Mouse (Mus musculus): ENCODE results near the gene Ppm1b. TPM values are rescaled to one million over a fixed set of nuclear protein-coding genes. Genes with fewer than 3 reads are reported as not detected.
A peak's percentile ranks its signal among the peaks of the same experiment; 100 is the strongest.

Gene Ppm1b
- polyA plus RNA-seq, 2 experiments: 31.3 to 40.6 TPM

GRCm38 (mm10) chr17:84986368-84986767, 29.8 kb downstream of the Ppm1b start:
- Histone ChIP-seq H3K9me3 (ENCODE audit: control insufficient read depth, low read length) (no peaks in the 10 kb centered on the region), H3K36me3 (replicated peaks; ENCODE audit: control insufficient read depth, insufficient read depth, low read depth) (no peaks in the 10 kb centered on the region; the same call in 1 of the 2 replicates), H3K4me2 (ENCODE audit: low read depth) (no peak overlapping the region), H3K27me3 (ENCODE audit: control insufficient read depth, insufficient read depth, low read length) (no peaks in the 10 kb centered on the region), H3K4me3 (ENCODE audit: insufficient read depth in 1 of 2, low read depth in 2 of 2, low read length in 2 of 2) (no peak overlapping the region), H3K9ac (replicated peaks) (no peak overlapping the region), H3K4me1 (replicated peaks; ENCODE audit: control insufficient read depth in 2 of 2, insufficient read depth in 2 of 2, low read length in 1 of 2) (peaks cover 5 to 18% of the 10 kb centered on the region in 2 experiments), H3K27ac (no peak overlapping the region)
- TF ChIP-seq EP300 (IDR thresholded peaks at IDR 0.05; ENCODE audit: low read depth): no peak
- WGBS (ENCODE audit: insufficient replicate concordance): 77% methylated on average over 5 of the region's 5 CpGs
- no peak for DNase-seq (ENCODE audit: low read depth in 3 of 3, low spot score in 3 of 3)
- ATAC-seq (ENCODE audit: insufficient read depth): no peak

- Histone ChIP-seq H3K9me3 (ENCODE audit: control insufficient read depth, low read length) (no peaks in the 10 kb centered on the region), H3K4me1 (replicated peaks; ENCODE audit: control insufficient read depth in 2 of 2, insufficient read depth in 2 of 2, low read length in 1 of 2) (peaks cover 1 to 14% of the 10 kb centered on the region in 2 experiments), H3K36me3 (replicated peaks; ENCODE audit: control insufficient read depth, insufficient read depth, low read depth) (no peaks in the 10 kb centered on the region; the same call in 1 of the 2 replicates), H3K27me3 (ENCODE audit: control insufficient read depth, insufficient read depth, low read length) (no peaks in the 10 kb centered on the region), H3K9ac (replicated peaks) (no peak overlapping the region), H3K27ac (no peak overlapping the region), H3K4me2 (ENCODE audit: low read depth) (no peak overlapping the region), H3K4me3 (ENCODE audit: insufficient read depth in 1 of 2, low read depth in 2 of 2, low read length in 2 of 2) (no peak overlapping the region)
- WGBS (ENCODE audit: insufficient replicate concordance): 67% methylated on average over 3 of the region's 3 CpGs
- DNase-seq (ENCODE audit: low read depth in 3 of 3, low spot score in 3 of 3) (no peak), ATAC-seq (ENCODE audit: insufficient read depth) (no peak)
- TF ChIP-seq EP300 (IDR thresholded peaks at IDR 0.05; ENCODE audit: low read depth) (no peak), CTCF (IDR thresholded peaks at IDR 0.05; ENCODE audit: low read depth) (no peak)
These were observed 31.4 kb downstream of the Ppm1b start for GRCm38 (mm10) chr17:84987834-84988410.

- H3K9me3 ChIP-seq (ENCODE audit: control insufficient read depth, low read length): no peaks in the 10 kb centered on the region
- H3K4me2 ChIP-seq (ENCODE audit: low read depth): no peak overlapping the region
- no peak overlapping the region for H3K4me3 ChIP-seq (ENCODE audit: insufficient read depth in 1 of 2, low read depth in 2 of 2, low read length in 2 of 2)
- H3K9ac ChIP-seq (replicated peaks): no peak overlapping the region
- peaks cover 0 to 14% of the 10 kb centered on the region in 2 experiments; a peak in 3 of 4 replicates for H3K4me1 ChIP-seq (replicated peaks; ENCODE audit: control insufficient read depth in 2 of 2, insufficient read depth in 2 of 2, low read length in 1 of 2)
- ATAC-seq (ENCODE audit: insufficient read depth): no peak; the same call in 1 of the 2 replicates
- no peaks in the 10 kb centered on the region for H3K27me3 ChIP-seq (ENCODE audit: control insufficient read depth, insufficient read depth, low read length)
- TF ChIP-seq CTCF (IDR thresholded peaks at IDR 0.05; ENCODE audit: low read depth): no peak
- no peak for TF ChIP-seq EP300 (IDR thresholded peaks at IDR 0.05; ENCODE audit: low read depth)
- H3K36me3 ChIP-seq (replicated peaks; ENCODE audit: control insufficient read depth, insufficient read depth, low read depth): peaks cover 4% of the 10 kb centered on the region
- H3K27ac ChIP-seq: no peak overlapping the region
- DNase-seq (ENCODE audit: low read depth in 3 of 3, low spot score in 3 of 3): no peak
These were observed 32.0 kb downstream of the Ppm1b start for GRCm38 (mm10) chr17:84988514-84988913.

DNA sequence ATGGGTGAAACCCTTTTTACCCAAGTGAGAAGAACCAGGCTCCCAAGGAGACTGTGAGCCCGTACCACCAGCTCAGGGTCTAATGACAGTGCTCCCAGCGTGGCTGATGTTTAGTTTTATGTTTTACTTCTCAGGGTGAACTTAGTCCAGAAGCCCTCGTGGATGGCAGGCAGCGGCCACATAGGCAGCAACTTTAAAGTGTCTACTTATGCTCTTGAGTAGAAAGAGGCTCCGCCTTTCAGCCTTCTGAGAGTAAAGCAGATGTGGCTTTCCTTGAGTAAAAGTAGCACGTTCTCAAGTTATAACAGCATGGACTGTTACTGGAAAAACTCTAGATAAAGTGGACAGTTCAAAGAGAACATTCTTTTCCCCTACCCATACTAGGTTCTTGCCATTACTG, 39.3 kb downstream of the Ppm1b start:
- Histone ChIP-seq H3K9ac (replicated peaks) (no peak overlapping the region), H3K27ac (no peak overlapping the region), H3K27me3 (ENCODE audit: control insufficient read depth, insufficient read depth, low read length) (no peaks in the 10 kb centered on the region), H3K4me1 (replicated peaks; ENCODE audit: control insufficient read depth in 2 of 2, insufficient read depth in 2 of 2, low read length in 1 of 2) (no peaks in the 10 kb centered on the region), H3K4me2 (ENCODE audit: low read depth) (no peak overlapping the region), H3K9me3 (ENCODE audit: control insufficient read depth, low read length) (no peaks in the 10 kb centered on the region), H3K4me3 (ENCODE audit: insufficient read depth in 1 of 2, low read depth in 2 of 2, low read length in 2 of 2) (no peak overlapping the region), H3K36me3 (replicated peaks; ENCODE audit: control insufficient read depth, insufficient read depth, low read depth) (peaks cover 20% of the 10 kb centered on the region)
- ATAC-seq (ENCODE audit: insufficient read depth): no peak
- DNase-seq (ENCODE audit: low read depth in 3 of 3, low spot score in 3 of 3): no peak
- TF ChIP-seq CTCF (IDR thresholded peaks at IDR 0.05; ENCODE audit: low read depth) (no peak), EP300 (IDR thresholded peaks at IDR 0.05; ENCODE audit: low read depth) (no peak)
- WGBS (ENCODE audit: insufficient replicate concordance): 85% methylated on average over 6 of the region's 6 CpGs

GRCm38 (mm10) chr17:84997639-84998038, 41.1 kb downstream of the Ppm1b start:
- Histone ChIP-seq H3K27me3 (ENCODE audit: control insufficient read depth, insufficient read depth, low read length) (no peaks in the 10 kb centered on the region), H3K4me2 (ENCODE audit: low read depth) (no peak overlapping the region), H3K36me3 (replicated peaks; ENCODE audit: control insufficient read depth, insufficient read depth, low read depth) (peaks cover 23% of the 10 kb centered on the region), H3K4me1 (replicated peaks; ENCODE audit: control insufficient read depth in 2 of 2, insufficient read depth in 2 of 2, low read length in 1 of 2) (no peaks in the 10 kb centered on the region), H3K9me3 (ENCODE audit: control insufficient read depth, low read length) (no peaks in the 10 kb centered on the region), H3K4me3 (ENCODE audit: insufficient read depth in 1 of 2, low read depth in 2 of 2, low read length in 2 of 2) (no peak overlapping the region), H3K27ac (no peak overlapping the region), H3K9ac (replicated peaks) (no peak overlapping the region)
- no peak for DNase-seq (ENCODE audit: low read depth in 3 of 3, low spot score in 3 of 3)
- peak; percentile 60 for ATAC-seq (ENCODE audit: insufficient read depth)
- no peak for TF ChIP-seq CTCF (IDR thresholded peaks at IDR 0.05; ENCODE audit: low read depth)
- no peak for TF ChIP-seq EP300 (IDR thresholded peaks at IDR 0.05; ENCODE audit: low read depth)
- 61% methylated on average over 1 of the region's 1 CpGs for WGBS (ENCODE audit: insufficient replicate concordance)

All from liver, embryonic 14.5 days (tissue).